ENCODE assay signal across 9 mouse cellular contexts in the genomic region with DNA sequence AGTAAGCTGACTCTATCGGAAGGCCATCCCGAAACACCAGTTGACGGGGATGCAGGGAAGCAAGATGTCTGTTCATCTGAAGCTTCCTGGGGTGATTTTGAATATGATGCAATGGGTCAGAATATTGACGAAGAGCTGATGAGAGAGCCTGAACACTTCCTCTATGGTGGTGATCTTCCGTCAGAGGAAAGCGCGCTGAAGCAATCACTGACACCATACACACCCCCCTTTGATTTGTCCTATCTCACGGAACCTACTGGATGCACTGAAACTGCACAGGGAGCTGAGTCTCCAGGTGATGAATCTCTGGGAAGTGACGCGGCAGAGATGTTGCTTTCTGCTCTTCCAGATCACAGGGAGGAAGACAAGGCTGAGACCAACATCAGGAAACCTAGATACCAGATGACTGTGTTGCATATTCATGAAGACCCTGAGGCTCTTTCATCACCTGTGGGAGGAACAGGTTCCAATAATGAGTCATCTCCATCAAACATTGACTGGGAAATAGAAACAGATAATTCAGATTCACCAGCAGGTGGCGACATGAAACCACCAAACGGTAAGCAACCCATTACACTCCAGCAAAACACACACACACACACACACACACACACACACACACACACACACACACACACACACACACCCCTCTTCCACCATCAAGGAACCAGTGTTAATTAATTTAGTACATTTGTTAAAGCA.
DNase-seq lines count a peak whose midpoint lies in the region; ATAC-seq and TF ChIP-seq lines count a peak whose summit lies in the region.
"Had no signal": no experiment of that assay in that cellular context is flagged by ENCODE, and none has a peak within 500 bp of the region (broad histone marks: within the 10 kb centered on the region; RNA-seq: fewer than 3 reads in every experiment).

No protein-coding gene starts in this region.

- peak; percentile 80 for TF ChIP-seq CTCF in stomach, postnatal 0 days (IDR thresholded peaks at IDR 0.05; ENCODE audit: low read depth)

- in situ Hi-C loops in ES-E14 (cut with MboI; ENCODE audit: low sequenced_read_pairs in 2 of 2, unreplicated experiment in 2 of 2): loop anchor here in 1 of 2 experiments (5.0 to 25.0 kb wide), 2 partner anchors 253 to 713 kb away; a partner anchor contains a TSS

- H3K4me3 ChIP-seq in heart, embryonic 12.5 days: no peak overlapping the region
- H3K4me3 ChIP-seq in ES-E14 (ENCODE audit: insufficient read depth in 1 of 2, low read depth in 1 of 2, low read length in 2 of 2, poor library complexity in 1 of 2, severe bottlenecking in 1 of 2): no peak overlapping the region
- no peak overlapping the region for H3K4me3 ChIP-seq in midbrain, embryonic 13.5 days (replicated peaks)
- no peak overlapping the region for H3K4me3 ChIP-seq in stomach, postnatal 0 days (ENCODE audit: low read depth, low read length)
- H3K4me3 ChIP-seq: embryonic facial prominence, embryonic 12.5 days had no signal

- DNase-seq in heart, postnatal 10 days: peak; percentile 38 to 76
- DNase-seq in ES-E14 (ENCODE audit: low read depth, low spot score): peak; percentile 38
- DNase-seq in cerebellum, adult 9-10 months: peak; percentile 73
- DNase-seq in layer of hippocampus, postnatal 36 days: peak; percentile 27 to 45
- peak; percentile 60 for DNase-seq in stomach, postnatal 0 days (ENCODE audit: low spot score)

- TF ChIP-seq EP300 in stomach, postnatal 0 days (optimal IDR thresholded peaks at IDR 0.05): no peak

- no peaks in the 10 kb centered on the region for H3K27me3 ChIP-seq in heart, embryonic 12.5 days (replicated peaks)
- H3K27me3 ChIP-seq in midbrain, embryonic 13.5 days: peaks cover 2% of the 10 kb centered on the region; the same call in 1 of the 2 replicates
- no peaks in the 10 kb centered on the region for H3K27me3 ChIP-seq in stomach, postnatal 0 days (ENCODE audit: control insufficient read depth, insufficient read depth, low read length)
- H3K27me3 ChIP-seq: embryonic facial prominence, embryonic 12.5 days had no signal

- no peaks in the 10 kb centered on the region for H3K9me3 ChIP-seq in heart, embryonic 12.5 days (replicated peaks)
- H3K9me3 ChIP-seq in ES-E14 (ENCODE audit: control insufficient read depth, insufficient read depth, low read depth, low read length): no peaks in the 10 kb centered on the region
- no peaks in the 10 kb centered on the region for H3K9me3 ChIP-seq in midbrain, embryonic 13.5 days
- H3K9me3 ChIP-seq in stomach, postnatal 0 days (ENCODE audit: control insufficient read depth, low read length): no peaks in the 10 kb centered on the region
- H3K9me3 ChIP-seq: embryonic facial prominence, embryonic 12.5 days had no signal

- H3K4me2 ChIP-seq in heart, embryonic 12.5 days: no peak overlapping the region
- no peak overlapping the region for H3K4me2 ChIP-seq in midbrain, embryonic 13.5 days (replicated peaks)
- H3K4me2 ChIP-seq in stomach, postnatal 0 days (replicated peaks; ENCODE audit: low read depth): no peak overlapping the region
- H3K4me2 ChIP-seq: embryonic facial prominence, embryonic 12.5 days had no signal

- no peaks in the 10 kb centered on the region for H3K36me3 ChIP-seq in heart, embryonic 12.5 days
- H3K36me3 ChIP-seq in ES-E14 (ENCODE audit: control insufficient read depth, insufficient read depth, low read length, poor library complexity, severe bottlenecking): no peaks in the 10 kb centered on the region
- H3K36me3 ChIP-seq in midbrain, embryonic 13.5 days: no peaks in the 10 kb centered on the region
- no peaks in the 10 kb centered on the region for H3K36me3 ChIP-seq in stomach, postnatal 0 days (ENCODE audit: control insufficient read depth, insufficient read depth, low read length)
- H3K36me3 ChIP-seq: embryonic facial prominence, embryonic 12.5 days had no signal

- no peak overlapping the region for H3K27ac ChIP-seq in heart, embryonic 12.5 days (ENCODE audit: poor library complexity, severe bottlenecking)
- H3K27ac ChIP-seq in ES-E14 (ENCODE audit: insufficient read depth, low read depth, low read length, poor library complexity, severe bottlenecking): no peak overlapping the region; the same call in 1 of the 2 replicates
- no peak overlapping the region for H3K27ac ChIP-seq in midbrain, embryonic 13.5 days
- no peak overlapping the region for H3K27ac ChIP-seq in stomach, postnatal 0 days (replicated peaks)
- H3K27ac ChIP-seq: embryonic facial prominence, embryonic 12.5 days had no signal

- H3K4me1 ChIP-seq in heart, embryonic 12.5 days (replicated peaks): no peaks in the 10 kb centered on the region
- H3K4me1 ChIP-seq in ES-E14 (ENCODE audit: control insufficient read depth in 2 of 2, insufficient read depth in 2 of 2, low read length in 2 of 2, poor library complexity in 1 of 2): no peaks in the 10 kb centered on the region
- no peaks in the 10 kb centered on the region for H3K4me1 ChIP-seq in midbrain, embryonic 13.5 days (replicated peaks)
- no peaks in the 10 kb centered on the region for H3K4me1 ChIP-seq in stomach, postnatal 0 days (replicated peaks; ENCODE audit: control insufficient read depth, insufficient read depth)
- H3K4me1 ChIP-seq: embryonic facial prominence, embryonic 12.5 days had no signal

- intact Hi-C loops in heart, postnatal 10 days (cut with DNase I): loop anchor here (2.0 kb wide), 2 partner anchors 39 to 241 kb away; no protein-coding TSS in a partner anchor

- no peak overlapping the region for H3K9ac ChIP-seq in heart, embryonic 12.5 days
- no peak overlapping the region for H3K9ac ChIP-seq in ES-E14 (ENCODE audit: insufficient read depth, low read depth, low read length, poor library complexity, severe bottlenecking)
- H3K9ac ChIP-seq in midbrain, embryonic 13.5 days (replicated peaks): no peak overlapping the region
- H3K9ac ChIP-seq in stomach, postnatal 0 days (ENCODE audit: low read length): no peak overlapping the region
- H3K9ac ChIP-seq: embryonic facial prominence, embryonic 12.5 days had no signal

- 63% methylated on average over 12 of the region's 12 CpGs for WGBS in heart, embryonic 12.5 days
- WGBS in midbrain, embryonic 13.5 days: 69% methylated on average over 12 of the region's 12 CpGs
- WGBS in stomach, postnatal 0 days: 69% methylated on average over 12 of the region's 12 CpGs

- no peak for ATAC-seq in heart, embryonic 12.5 days (ENCODE audit: insufficient number of reproducible peaks, low FRiP score)
- peak; percentile 83 for ATAC-seq in frontal cortex, adult (ENCODE audit: low TSS enrichment)
- ATAC-seq in midbrain, embryonic 13.5 days: peak; percentile 55; the same call in 1 of the 2 replicates
- ATAC-seq in stomach, postnatal 0 days (ENCODE audit: low FRiP score, low TSS enrichment): peak; percentile 54; the same call in 1 of the 2 replicates

TF ChIP-seq in ES-E14, 5 proteins besides CTCF, POLR2A, EP300 and RAD21:
- TF ChIP-seq CHD2 (IDR thresholded peaks at IDR 0.05; ENCODE audit: low read depth, low read length) (no peak), ZC3H11A (IDR thresholded peaks at IDR 0.05; ENCODE audit: borderline replicate concordance, low read depth, low read length) (peak; percentile 95), ZNF384 (IDR thresholded peaks at IDR 0.05; ENCODE audit: low read depth, low read length) (no peak)
